Mouse (Mus musculus) adrenal gland, postnatal 14 days (tissue): ENCODE measurements around the gene Kif26b. TPM values are rescaled to one million over a fixed set of nuclear protein-coding genes. Genes with fewer than 3 reads are reported as not detected.

Experiments
- DNase-seq: peaks from one replicate; pipeline ENCODE4 v3.0.0; 2021; ENCODE audit warnings: mixed read lengths
- total RNA-seq: library from RNA; stranded (reverse); gene quantifications from 2 replicates; pipeline ENCODE4 v1.2.3, GENCODE M21; 2021

The Kif26b gene
- total RNA-seq, 1 experiment from 2014 or later, result 3.0 TPM

- no peak for DNase-seq
Observed at GRCm38 (mm10) chr1:178720821-178721220, 191.9 kb downstream of the Kif26b start.

- no peak for DNase-seq
Observed at GRCm38 (mm10) chr1:178722793-178723192, 193.9 kb downstream of the Kif26b start.

- no peak for DNase-seq
Observed at GRCm38 (mm10) chr1:178725536-178725935, 196.6 kb downstream of the Kif26b start.

- DNase-seq, result no peak
Observed at GRCm38 (mm10) chr1:178728256-178728655, 199.3 kb downstream of the Kif26b start.

GRCm38 (mm10) chr1:178730271-178730670 lies 201.3 kb downstream of the Kif26b start:
- DNase-seq, result no peak

- DNase-seq, result no peak
Observed at GRCm38 (mm10) chr1:178733035-178733434, 204.1 kb downstream of the Kif26b start.

- no peak for DNase-seq
Observed at GRCm38 (mm10) chr1:178734576-178734975, 205.7 kb downstream of the Kif26b start.

GRCm38 (mm10) chr1:178736931-178737330 lies 208.0 kb downstream of the Kif26b start:
- no peak for DNase-seq

GRCm38 (mm10) chr1:178743820-178744219 lies 214.9 kb downstream of the Kif26b start:
- DNase-seq, result no peak

- DNase-seq, result no peak
Observed at GRCm38 (mm10) chr1:178744526-178744925, 215.6 kb downstream of the Kif26b start.

- no peak for DNase-seq
Observed at GRCm38 (mm10) chr1:178744961-178745360, 216.0 kb downstream of the Kif26b start.

GRCm38 (mm10) chr1:178745471-178745870 lies 216.5 kb downstream of the Kif26b start:
- no peak for DNase-seq

GRCm38 (mm10) chr1:178747279-178748221 lies 218.6 kb downstream of the Kif26b start:
- DNase-seq, result no peak

- DNase-seq, result no peak
Observed at GRCm38 (mm10) chr1:178748222-178748600, 219.3 kb downstream of the Kif26b start.

- no peak for DNase-seq
Observed at GRCm38 (mm10) chr1:178748617-178749016, 219.7 kb downstream of the Kif26b start.

- DNase-seq, result no peak
Observed at GRCm38 (mm10) chr1:178749786-178750185, 220.9 kb downstream of the Kif26b start.

- no peak for DNase-seq
Observed at GRCm38 (mm10) chr1:178758441-178758840, 229.5 kb downstream of the Kif26b start.

- no peak for DNase-seq
Observed at GRCm38 (mm10) chr1:178762125-178762741, 233.3 kb downstream of the Kif26b start.

GRCm38 (mm10) chr1:178764914-178765313 lies 236.0 kb downstream of the Kif26b start:
- no peak for DNase-seq

GRCm38 (mm10) chr1:178765650-178766049 lies 236.7 kb downstream of the Kif26b start:
- DNase-seq, result no peak

- no peak for DNase-seq
Observed at GRCm38 (mm10) chr1:178768976-178769375, 240.1 kb downstream of the Kif26b start.

GRCm38 (mm10) chr1:178769988-178770387 lies 241.1 kb downstream of the Kif26b start:
- DNase-seq, result no peak

- no peak for DNase-seq
Observed at GRCm38 (mm10) chr1:178770626-178771362, 241.9 kb downstream of the Kif26b start.
